Mouse (Mus musculus): ENCODE measurements around the gene Tmco3. TPM values are rescaled to one million over a fixed set of nuclear protein-coding genes. Genes with fewer than 3 reads are reported as not detected.
"Not testable (repeated sequence)": the region's sequence is repeated elsewhere in the genome, so short reads cannot be mapped to it uniquely, and the experiment has no call there.

Gene Tmco3
- total RNA-seq, 2 experiments from 2014 or later: 24.5 to 27.3 TPM

- intact Hi-C loops (cut with DNase I): no loop called here
- no peak for DNase-seq
These were observed 17.9 kb downstream of the Tmco3 start for GRCm38 (mm10) chr8:13305884-13306283.

GRCm38 (mm10) chr8:13306309-13306909 is 18.4 kb downstream of the Tmco3 start:
- intact Hi-C loops (cut with DNase I): no loop called here
- DNase-seq: no peak

- intact Hi-C loops (cut with DNase I): no loop called here
- DNase-seq: no peak
These were observed 18.9 kb downstream of the Tmco3 start for GRCm38 (mm10) chr8:13306916-13307315.

DNA sequence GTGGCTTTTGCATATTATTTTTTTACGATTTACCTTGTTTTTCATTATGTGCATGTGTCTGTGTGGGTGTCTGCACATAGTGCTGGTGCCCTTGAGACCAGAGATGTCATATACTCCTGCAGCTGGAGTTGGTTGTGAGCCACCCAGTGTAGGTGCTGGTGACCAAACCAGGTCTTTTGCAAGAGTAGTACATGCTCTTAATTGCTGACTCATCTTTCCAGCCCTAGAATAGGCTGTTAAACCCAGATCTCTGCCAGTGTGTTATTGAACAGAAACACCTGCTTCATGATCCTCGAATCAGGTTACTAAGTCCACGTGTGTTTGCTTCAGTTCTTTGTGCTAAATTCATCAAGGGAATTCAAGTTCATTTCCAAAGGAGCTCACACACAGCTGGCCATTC is 26.9 kb downstream of the Tmco3 start:
- DNase-seq: no peak
- intact Hi-C loops (cut with DNase I): no loop called here

- intact Hi-C loops (cut with DNase I): no loop called here
- no peak for DNase-seq
These were observed 28.7 kb downstream of the Tmco3 start for GRCm38 (mm10) chr8:13316671-13317070.

- peak in 1 of 2 experiments; percentile 45 for DNase-seq
- intact Hi-C loops (cut with DNase I): no loop called here
These were observed 38.6 kb downstream of the Tmco3 start for GRCm38 (mm10) chr8:13326598-13326997.

DNA sequence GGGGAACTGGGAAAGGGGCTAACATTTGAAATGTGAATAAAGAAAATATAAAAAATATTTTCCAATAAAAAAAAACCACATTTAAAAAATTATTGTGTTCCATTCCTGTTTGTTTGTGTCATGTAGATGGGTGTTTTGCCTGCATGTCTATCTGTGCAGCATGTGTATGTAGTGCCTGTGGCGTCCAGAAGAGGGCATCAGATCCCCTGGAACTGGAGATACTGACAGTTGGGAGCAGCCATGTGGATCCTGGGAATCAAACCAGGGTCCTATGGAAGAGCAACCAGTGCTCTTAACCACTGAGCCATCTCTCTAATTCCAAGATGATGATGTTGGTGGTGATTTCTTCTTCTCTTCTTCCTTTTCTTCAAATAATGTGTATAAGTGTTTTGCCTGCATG is 46.7 kb downstream of the Tmco3 start:
- no peak for DNase-seq

DNA sequence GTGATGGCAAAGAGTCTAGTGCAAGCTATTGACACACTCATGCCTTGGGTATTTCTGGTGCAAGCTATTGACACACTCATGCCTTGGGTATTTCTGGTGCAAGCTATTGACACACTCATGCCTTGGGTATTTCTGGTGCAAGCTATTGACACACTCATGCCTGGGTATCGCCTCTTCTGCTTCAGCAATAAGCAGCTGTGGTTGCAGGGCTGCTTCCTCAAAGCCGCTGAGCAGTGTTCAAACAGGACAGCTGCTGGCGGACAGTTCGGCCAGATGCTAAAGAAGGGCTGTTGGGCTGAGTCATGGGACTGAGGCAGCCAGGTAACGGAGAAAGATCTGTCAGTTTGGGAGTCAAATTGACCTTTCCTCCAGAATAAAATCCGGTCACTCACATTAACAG is 49.3 kb downstream of the Tmco3 start:
- DNase-seq; intact Hi-C loops (cut with DNase I): not testable (repeated sequence)

More for the DNA sequence above, 46.7 kb downstream of the Tmco3 start:
- intact Hi-C loops (cut with DNase I): no loop called here

DNA sequence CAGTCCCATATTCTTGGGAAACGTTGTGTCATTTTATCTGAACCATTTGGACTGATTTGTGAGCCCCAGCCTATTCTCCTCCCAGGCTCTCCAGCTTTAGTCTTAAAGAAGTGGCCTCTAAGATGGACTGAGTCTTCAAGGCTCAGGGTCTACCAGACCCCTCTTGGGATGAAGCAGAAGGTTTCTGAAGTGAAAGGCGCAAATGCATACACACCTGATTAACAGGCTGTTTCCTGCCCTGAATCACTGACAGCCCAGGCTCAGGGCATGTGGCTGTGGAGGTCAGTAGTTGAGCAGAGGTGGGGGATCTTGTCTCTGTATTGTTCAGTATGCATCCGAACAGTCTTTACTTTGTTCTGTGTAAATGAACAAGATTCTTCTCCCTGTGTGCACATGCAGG is 49.7 kb downstream of the Tmco3 start:
- intact Hi-C loops (cut with DNase I): no loop called here
- no peak for DNase-seq

DNA sequence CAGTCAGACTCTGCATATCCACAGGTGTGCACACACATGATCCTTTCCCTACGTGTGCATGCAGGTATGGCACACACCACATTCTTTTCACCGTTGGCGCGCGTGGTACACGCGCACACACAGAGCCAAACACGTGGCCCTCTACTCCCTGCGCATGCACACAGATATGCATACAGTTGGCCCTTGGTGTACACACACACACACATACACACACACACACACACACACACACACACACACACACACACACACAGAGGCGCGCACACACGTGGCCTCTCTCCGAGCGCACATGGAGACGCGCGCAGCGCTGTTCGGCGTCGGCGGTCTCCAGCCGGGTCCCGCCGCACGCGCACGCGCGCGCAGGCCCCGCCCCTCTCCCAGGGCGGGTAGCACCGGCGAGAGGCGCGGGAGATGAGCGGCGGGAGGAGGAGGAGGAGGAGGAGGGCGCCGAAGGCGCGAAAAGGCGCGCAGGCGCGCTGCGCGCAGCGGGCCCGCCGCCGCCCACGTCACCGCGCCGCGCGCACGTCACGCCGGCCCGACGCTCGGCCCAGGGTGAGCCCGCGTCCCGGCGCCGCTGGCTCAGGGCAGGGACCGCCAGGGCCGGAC is 50.4 kb downstream of the Tmco3 start, which contains the start of gene Tfdp1:
Gene Tfdp1, plus strand, starts transcription at position 497 of the 606 bp plus-strand sequence.
- DNase-seq: peak; percentile 80 to 81
- intact Hi-C loops (cut with DNase I): no loop called here

GRCm38 (mm10) chr8:13338901-13339645 is 51.1 kb downstream of the Tmco3 start:
- DNase-seq: peak; percentile 34 to 40
- intact Hi-C loops (cut with DNase I): no loop called here

GRCm38 (mm10) chr8:13339646-13339990 is 51.6 kb downstream of the Tmco3 start:
- intact Hi-C loops (cut with DNase I): no loop called here

GRCm38 (mm10) chr8:13340650-13341049 is 52.7 kb downstream of the Tmco3 start:
- intact Hi-C loops (cut with DNase I): no loop called here
- DNase-seq: no peak

More at GRCm38 (mm10) chr8:13339646-13339990, 51.6 kb downstream of the Tmco3 start:
- no peak for DNase-seq

- DNase-seq: no peak
- intact Hi-C loops (cut with DNase I): no loop called here
These were observed 54.4 kb downstream of the Tmco3 start for GRCm38 (mm10) chr8:13342340-13342739.

DNA sequence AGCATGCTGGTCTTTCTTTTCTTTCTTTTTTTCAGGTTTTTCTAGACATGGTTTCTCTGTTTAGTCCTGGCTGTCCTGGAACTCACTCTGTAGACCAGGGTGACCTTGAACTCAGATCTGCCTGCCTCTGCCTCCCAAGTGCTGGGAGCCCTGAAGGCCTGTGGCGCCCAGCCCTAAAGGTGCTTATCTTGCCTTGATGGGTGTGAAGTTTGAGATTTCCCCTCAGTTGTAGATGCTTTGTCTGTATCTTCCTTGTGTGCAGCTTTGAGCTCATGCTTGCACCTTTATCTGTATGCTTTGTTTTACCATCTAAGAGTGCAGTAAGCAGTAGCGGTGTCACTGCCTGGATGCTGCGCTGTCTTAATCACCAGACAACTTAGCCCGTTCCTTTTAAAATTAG is 55.1 kb downstream of the Tmco3 start:
- intact Hi-C loops (cut with DNase I): no loop called here
- DNase-seq: no peak

DNA sequence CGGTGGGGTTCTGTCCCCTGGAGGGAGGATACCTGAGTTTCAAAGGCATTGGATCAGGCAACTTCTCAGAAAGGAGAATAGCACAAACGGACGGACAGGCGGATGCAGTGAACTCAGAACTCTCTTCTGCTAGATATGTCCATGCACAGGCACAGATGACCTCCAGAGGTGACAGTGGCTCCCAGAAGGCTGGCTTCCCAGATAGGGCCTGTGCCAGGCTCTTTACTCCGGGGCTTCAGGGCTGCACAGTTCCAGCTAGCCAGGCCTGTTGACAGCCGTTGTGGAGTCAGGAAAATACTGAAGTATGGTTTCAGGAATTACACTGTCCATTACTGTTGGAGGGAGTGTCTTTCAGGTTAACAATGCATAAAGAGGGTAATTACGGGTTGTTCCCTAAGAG is 62.1 kb downstream of the Tmco3 start:
- intact Hi-C loops (cut with DNase I): no loop called here
- peak; percentile 67 to 73 for DNase-seq

GRCm38 (mm10) chr8:13351593-13351992 is 63.6 kb downstream of the Tmco3 start:
- intact Hi-C loops (cut with DNase I): no loop called here
- DNase-seq: no peak

- intact Hi-C loops (cut with DNase I): no loop called here
- no peak for DNase-seq
These were observed 64.6 kb downstream of the Tmco3 start for GRCm38 (mm10) chr8:13352601-13353000.

GRCm38 (mm10) chr8:13353155-13353833 is 65.3 kb downstream of the Tmco3 start:
- intact Hi-C loops (cut with DNase I): no loop called here
- DNase-seq: no peak

- intact Hi-C loops (cut with DNase I): no loop called here
- no peak for DNase-seq
These were observed 65.9 kb downstream of the Tmco3 start for GRCm38 (mm10) chr8:13353883-13354282.

DNA sequence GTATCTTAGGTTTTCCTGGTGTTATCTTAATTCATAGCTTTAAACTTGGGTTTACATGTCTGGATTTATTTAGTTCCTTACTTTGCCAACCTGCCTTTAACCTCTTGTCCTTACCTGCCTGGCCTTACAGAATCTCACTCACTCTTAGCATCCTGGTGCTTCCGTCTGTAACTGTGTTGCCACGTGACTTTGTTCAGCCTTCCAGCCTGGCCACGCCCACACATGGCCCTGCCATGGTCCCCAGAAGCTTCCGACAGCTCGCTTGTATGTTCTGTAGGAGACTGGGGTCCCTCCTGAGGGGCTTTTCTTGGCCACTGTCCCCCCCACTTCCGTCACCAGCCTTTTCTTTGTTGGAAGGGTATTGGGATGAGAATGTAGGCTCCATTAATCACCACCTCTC is 68.2 kb downstream of the Tmco3 start:
- no peak for DNase-seq
- intact Hi-C loops (cut with DNase I): no loop called here
